Mouse (Mus musculus) urinary bladder, postnatal 4 days (tissue): ENCODE data around the gene Col4a3.

Experiments
- DNase-seq, 2 experiments: peaks; one replicate each; pipeline ENCODE4 v3.0.0; 2021 to 2022; ENCODE audit warnings: low spot score in 2 of 2

Gene Col4a3

DNA sequence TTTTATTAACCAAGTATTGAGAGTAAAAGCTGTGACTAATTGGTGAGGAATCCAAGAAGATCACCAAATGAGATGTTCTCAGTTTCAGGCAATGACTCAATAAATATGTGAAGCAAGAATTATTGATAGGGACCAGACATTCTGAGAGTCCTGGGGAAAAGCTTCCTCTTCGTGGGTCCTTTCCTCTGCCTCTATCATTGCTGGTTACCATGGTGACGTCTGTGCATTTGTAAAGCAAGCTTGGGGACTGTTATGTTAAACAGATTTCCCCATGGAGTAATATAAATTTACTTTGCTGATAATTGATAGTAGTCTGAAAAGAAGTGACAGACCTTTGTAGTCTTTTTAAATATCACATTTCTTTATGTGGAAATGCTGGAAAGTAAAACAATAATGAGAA, 76.8 kb downstream of the Col4a3 start:
- no peak for DNase-seq

DNA sequence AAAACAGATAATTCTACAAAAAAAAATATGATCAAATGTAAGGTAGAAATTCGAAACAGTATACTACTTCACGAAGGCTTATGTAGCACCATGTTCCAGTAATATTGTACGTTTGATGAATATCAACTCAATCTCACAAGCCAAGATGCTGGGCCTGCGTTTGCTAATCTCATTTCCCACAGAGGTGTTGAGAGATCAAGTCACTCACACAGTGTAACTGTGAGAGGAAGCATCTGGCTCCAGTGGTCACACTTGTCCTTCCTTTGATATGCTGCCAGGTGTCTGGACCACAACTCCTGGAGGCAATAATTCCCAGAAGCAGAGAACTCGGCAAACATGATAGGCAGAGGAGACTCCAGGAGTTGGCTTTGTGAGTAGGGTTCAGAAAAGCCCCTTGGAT, 99.6 kb downstream of the Col4a3 start:
- no peak for DNase-seq

DNA sequence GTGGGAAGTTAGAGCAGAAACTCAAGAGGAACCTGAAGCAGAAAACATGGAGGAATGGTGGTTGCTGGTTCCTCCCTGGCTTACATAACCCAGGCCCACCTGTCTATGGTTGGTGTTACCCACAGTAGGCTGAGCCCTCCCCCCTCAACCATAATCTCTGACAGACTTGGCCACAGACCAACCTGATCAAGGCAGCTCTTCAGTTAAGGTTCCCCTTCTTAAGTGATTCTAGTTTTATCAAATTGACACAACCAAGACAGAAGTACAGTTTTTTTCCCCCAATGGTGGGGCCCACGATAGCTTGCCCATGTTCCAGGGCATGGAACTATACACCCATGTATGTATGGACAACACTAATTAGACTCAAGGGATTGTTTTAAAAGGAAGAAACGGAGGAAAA, 100.1 kb downstream of the Col4a3 start:
- DNase-seq, result no peak

DNA sequence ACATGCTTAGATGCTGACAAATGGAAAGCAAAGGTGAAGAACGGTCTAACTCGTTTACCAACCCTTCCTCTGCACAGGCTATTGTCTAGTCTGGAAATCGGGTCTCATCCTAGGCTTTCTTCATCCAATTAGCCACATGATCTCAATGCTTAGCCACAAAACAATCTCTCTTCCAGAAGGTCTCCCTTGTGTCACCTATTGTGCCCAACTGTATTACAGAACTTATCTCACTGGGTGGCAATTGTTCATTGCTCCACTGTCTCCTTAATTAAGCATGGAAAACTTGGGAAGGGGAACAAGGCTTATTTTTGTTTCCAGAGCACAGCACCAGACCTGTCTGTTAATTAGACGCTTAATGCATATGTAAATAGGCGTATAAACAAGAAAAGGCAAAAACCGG, 101.2 kb downstream of the Col4a3 start:
- no peak for DNase-seq

DNA sequence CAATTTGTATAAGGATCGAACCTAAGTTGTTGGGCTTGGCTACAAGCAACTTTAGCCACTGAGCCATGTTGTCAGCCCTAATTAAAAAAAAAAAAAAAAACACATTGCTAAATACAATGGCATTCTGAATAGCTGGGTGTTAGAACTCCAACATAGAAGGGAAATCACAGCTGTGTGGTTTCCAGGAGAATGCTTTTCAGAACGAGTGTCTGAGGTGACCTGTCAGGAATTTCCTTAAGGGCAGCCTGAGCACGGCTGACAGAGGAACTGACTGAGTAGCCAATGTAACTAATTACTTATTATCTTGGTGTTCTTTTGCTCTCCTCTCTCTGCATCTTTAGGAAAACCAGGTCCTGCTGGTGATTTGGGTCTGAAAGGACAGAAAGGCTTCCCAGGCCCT, 109.2 kb downstream of the Col4a3 start:
- DNase-seq, result no peak

DNA sequence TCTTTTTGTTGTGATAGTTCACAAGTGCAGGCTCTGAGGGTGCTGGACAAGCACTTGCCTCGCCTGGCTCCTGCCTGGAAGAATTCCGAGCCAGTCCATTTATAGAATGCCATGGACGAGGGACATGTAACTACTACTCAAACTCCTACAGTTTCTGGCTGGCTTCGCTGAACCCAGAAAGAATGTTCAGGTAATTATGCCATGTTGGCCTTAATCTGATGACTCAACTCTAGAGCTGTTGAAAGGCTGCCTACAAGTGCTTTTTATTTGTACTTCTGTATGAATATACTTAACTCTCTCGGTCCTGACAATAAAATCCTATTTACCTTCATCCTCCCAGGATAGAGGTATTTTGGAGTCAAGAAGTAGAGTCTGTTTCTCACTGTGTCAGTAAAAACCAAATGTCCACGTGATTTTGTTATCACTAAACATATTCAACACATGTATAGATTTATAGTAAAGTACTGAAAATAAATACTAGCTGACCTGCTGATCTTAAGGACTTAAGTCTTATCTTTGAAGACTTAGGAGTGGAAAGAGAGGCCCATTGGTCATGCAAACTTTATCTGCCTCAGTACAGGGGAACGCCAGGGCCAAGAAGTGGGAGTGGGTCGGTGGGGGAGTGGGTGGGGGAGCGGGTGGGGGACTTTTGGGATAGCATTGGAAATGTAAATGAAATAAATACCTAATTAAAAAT, 131.2 kb downstream of the Col4a3 start:
- no peak for DNase-seq

DNA sequence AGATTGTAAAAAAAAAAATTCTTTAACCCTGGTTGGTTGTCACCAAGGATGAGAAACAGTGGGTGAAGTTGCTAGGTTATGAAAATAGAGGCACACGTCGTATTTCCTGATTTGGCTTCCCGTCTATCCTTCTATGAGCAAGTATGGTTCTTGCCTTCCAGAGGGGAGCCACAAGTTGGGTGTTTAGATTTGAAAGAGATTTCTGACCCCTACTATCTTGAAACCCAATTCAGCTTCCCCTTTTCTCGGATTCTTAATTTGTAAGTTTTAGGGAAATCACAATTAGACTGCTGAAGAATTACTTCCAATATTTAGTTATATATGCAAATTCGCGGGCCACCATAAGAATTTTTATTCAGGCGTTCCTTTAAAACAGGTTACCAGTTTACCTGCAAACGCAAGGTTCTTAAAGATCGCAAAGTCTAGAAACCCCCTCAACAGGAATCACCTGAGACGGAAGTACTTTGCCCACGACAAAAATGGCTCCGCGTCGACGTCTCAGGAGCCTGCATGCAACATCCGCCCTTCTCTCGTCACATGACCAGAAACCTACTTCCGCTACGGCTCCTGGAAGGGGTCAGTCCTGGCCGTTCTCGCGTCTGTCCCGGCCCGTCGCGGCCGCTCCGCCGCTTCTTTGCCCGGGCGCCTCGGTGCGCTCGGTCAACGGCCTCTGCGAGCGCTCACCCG, 137.8 kb downstream of the Col4a3 start, which contains the start of gene Mff:
Mff (plus strand) TSS at position 552 of the 687 bp plus-strand sequence.
- DNase-seq, result peak; percentile 87 to 92

DNA sequence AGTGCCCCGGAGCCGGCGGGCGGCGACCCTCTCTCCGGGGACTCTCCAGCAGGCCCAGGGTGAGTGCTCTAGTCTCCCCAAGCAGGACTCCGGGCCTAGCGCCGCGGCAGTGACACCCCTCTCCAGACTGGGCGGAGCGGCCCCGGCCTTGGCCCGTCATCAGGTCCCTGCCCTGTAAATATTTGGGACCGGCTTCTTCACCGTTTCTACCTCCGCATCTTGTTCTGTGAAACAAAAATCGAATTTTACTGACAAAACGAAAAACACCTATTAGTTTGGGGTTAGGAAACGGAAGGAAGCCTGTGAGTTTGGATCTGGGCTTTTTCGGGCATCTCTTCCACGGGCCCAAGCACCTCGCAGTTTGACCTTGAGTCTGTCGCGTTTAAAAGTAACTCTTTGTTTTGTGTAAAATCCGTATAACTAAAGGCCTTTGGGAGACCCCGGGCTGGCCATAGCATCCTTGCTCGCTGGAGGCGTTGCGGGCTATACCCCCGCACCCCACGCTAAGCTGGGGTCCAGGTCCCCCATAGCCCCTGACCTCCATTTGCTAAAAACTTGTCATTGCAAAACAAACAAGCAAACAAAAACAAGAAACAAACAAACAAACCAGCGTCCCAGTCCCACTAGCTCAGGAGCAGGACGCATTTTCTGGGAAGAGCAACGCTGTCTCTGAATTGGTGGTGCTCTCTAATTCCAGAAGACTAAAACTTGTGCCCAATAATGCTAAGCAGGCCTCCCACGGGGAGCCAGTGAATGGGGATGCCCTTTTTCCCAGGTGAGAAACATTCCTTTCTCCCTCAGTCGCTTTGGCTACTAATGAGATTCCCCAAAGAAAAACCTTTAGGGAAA, 138.5 kb downstream of the Col4a3 start:
- DNase-seq, result no peak

DNA sequence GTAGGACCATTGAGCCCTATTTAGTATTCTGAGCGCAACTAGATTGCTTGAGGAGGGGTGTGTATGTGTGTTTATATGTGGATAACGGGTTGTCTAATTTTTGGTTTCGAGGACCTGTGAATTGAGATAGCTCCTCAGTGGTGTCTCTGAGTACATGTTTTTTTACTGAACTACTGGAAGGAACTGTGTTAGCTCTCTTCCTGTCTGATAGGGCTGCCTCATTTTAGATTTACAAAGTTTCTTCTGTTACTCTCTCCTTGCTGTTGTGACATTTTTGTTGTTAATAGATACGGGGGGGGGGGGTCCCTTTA, 139.1 kb downstream of the Col4a3 start:
- DNase-seq, result no peak

DNA sequence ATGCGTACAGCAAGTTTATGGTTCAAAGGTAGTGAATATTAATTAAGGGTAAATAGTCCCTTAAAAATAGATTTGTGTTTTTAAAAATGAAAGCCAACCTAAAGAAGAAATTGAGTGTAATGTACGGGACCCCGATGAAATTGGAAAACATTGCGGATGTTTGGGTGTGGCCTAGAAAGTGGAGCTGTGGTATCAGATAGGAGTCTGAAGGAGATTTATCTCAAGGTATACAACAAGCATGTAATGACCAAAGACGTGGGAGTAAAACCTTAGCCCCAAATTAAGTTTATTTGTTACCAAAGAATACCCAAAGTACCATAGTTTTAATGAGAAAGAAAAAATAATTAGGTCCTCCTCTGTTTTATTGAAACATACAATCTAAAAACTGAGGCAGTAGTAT, 139.8 kb downstream of the Col4a3 start:
- no peak for DNase-seq

DNA sequence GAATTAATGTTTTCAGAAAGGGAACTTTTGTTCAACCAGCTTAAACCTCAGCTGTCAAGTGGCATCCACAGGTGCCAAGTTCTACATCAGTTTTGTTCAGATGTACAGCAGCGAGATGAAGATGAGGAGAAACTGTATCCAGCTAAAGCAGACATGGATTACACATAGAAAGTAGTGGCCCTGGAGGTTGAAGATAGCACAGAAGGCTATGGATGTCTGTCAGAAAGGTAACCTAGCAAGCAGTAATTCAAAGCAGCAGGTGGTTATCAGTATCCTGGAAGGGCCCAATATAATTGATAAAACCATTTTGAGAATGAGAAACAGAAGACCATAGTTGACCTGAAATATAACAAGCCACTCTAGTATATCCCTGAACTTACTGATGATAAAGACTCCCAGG, 146.6 kb downstream of the Col4a3 start:
- DNase-seq, result no peak

DNA sequence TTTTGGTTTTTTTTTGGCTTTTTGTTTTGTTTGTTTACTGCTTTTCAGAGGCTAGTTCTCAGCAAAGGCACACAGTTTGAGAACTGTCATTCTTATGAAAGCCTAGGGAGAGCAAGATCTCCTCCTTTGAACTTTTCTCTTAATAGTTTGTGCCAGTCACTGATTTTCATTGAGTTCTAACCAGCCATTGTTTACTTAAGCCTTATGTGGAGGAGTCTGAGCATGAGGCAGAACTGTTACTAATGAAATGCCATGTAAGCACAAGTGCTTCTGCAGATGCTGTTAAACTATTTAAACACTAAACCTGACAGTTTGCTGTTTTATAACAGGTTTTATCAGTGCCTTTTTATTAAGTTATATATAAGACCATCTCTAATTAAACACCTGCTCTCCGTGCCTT, 151.3 kb downstream of the Col4a3 start:
- DNase-seq, result no peak

DNA sequence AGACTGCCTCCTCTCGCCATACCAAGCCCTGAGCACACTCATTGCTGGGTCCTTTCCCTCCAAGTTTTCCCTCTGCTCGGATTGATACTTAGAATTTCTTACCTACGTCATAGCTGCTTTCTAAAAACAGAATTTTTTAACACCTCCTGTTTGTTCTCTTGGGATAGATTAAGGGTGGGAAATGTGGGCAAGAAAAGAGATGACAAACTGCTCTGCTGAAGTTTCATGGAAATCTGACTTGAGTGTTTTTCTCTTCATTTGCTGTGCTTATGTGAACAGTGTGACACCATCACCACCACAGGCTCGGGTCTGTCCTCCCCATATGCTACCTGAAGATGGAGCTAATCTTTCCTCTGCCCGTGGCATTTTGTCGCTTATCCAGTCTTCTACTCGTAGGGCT, 154.8 kb downstream of the Col4a3 start:
- no peak for DNase-seq

DNA sequence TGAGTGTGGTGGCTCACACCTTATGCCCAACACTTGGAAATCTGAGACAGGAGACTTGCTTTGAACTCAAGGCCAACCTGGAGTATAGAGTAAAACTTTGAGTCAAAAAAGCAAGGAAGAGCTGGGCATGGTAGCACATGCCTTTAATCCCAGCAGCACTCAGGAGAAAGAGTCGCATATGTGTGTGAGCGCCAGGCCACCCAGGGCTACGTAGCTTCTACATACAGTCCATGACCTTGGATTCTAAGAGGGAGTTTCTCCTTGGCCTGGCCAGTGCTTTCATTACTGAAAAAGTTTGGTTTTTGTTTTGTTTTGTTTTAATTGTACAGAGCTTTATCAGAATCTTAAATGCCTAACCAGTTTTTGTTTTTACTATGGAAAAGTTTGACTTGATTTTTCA, 157.2 kb downstream of the Col4a3 start:
- DNase-seq, result no peak

DNA sequence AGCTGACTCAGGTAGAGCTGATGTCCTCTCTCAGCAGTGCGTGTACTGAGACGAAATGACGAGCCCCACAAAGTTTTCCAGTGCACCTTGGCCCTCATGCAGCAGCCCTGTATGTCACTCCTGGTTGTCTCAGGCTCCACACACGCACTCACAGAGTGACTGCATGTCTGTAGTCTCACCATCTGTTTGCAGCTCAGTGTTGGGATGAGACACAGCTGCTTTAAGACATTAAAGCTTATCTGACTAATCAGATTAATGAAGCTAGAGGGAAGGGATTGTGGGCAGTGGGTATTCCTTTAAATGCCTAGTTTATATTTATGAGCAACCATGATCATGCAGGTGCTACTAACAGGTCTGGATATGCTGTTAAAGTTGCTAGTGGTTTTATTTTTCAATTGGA, 159.7 kb downstream of the Col4a3 start:
- DNase-seq, result no peak

DNA sequence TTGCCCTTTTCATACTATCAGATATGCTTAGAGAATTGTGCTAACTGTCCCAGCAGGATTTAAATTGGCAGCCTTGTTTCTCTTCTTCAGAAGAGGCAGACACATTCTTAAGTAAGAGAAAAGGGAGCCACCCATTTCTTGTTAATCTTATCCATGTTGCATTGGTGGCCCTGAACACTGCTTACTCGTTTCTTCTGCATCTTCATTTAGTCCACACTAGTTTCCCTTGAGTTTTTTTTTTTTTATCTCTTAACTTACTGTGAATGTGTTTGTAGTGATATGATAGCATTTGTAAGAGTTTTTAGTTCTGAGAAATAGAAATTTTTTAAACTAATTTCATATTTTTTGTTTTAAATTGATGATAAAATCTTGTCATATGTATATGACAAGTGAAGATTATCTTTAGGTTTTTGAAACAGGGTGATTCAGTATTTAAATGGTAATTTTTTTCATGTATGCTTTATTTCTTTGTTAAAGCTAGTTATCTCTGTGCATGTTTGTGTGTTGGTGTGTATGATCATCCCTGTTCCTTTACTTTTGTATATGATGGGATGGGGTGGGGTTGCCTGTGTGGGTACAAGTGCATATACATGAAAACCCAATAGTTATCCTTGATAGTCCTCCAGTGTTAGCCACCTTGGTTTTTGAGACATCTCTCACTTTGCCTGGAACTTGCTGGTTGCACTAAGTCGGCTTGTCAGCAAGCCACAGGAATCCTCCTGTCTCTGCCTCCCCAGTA, 161.2 kb downstream of the Col4a3 start:
- DNase-seq, result no peak

DNA sequence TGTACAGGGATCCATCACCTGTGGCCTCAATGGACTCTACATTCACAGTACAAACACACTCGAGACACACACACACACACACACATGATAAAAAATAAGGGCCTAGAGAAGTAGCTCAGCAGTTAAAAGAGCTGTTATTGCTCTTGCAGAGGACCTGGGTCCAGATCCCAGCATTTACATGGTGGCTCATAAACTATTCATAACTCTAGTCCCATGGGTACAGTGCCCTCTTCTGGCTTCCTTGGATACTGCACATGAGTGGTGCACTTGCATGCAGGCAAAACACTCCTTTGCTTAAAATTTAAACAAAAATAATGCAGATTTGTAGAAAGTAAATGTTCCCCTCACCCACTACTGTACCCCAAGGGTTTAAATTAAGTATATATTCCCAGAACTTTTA, 172.8 kb downstream of the Col4a3 start:
- no peak for DNase-seq

DNA sequence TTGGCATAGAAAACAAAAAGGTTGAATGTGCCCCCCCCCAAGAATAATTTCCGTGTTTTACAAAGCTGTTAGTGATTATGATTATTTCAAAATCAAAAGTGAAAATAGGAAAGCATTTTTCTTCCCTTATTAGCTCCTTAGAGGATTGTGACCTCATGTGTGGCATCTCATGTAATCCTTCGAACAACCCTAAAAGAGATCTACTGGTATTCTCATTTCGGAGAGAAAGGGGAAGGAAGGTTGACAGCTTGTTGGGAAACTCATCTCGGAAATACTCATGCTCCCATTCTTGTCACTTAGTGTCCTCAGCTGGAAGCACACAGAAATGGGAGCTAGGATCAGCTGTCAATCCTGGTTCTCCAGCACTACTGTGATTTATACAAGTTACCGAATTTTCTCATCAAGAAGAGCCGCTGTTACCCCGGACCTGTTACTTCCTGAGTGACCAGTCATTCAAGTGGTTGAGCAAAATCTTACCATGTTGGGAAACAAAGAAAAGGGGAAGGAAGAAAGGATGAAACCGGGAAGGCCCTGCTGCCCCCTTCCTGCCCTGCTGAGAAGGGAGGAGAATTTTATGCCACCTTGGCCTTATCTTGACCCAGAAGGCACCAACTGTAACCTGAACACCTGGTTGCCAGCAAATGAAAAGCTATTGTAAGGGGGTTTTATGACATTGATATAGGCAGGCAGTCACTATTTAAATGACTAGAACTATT, 174.9 kb downstream of the Col4a3 start:
- DNase-seq, result no peak

DNA sequence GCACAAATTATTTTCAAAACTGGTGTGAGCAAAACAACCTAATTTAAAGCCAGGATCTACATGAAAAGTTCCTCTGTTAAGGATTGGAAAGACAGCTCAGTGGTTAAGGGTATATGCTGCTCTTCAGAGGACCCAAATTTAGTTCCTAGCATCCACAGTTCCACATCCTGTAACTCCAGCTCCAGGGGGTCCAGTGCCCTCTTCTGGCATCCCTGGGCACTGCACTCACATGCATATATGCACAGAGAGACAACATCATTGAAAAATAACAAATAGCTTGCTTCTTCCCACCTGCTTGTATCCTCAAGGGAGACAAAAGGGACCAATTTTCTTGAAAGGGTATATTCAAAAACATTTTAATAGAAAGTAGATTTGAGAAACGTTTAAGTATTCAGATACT, 175.6 kb downstream of the Col4a3 start:
- no peak for DNase-seq

DNA sequence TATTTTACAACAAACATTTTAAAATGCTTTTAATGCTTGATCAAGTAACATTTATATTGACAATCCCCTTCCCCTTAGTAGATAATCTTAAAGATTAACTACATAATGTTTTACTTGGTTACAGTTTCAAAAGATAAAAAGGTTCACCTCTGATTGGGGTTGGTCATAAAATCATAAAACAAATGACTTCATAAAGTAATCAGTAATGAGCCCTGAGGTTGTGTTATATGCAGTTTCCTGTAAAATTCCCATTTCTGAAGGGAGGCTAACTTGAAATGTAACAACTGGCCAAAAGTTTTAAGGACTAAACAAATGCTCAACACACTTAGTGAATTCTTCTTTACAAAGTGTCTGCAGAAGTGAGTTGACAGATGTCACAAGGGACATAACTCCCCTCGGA, 179.5 kb downstream of the Col4a3 start:
- DNase-seq, result no peak

DNA sequence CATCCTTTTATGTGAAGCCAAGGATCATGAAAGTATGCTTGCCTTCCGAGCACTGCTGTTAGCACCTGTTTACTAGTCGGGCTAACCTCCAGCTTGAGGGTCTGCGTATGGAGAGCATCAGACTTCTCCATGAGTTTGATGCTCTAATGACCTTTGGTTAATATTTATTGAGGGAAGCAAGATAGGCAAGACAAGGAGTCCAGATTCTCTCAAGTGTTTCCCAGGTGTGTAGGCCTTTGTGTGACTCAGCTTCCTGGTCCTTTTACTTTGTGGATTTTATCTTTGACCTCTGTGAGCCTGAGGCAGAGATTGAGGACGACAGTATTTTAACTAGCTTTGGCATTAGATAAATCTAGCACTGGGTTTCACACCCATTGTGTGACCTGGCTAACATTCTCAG, 179.9 kb downstream of the Col4a3 start:
- DNase-seq, result no peak

DNA sequence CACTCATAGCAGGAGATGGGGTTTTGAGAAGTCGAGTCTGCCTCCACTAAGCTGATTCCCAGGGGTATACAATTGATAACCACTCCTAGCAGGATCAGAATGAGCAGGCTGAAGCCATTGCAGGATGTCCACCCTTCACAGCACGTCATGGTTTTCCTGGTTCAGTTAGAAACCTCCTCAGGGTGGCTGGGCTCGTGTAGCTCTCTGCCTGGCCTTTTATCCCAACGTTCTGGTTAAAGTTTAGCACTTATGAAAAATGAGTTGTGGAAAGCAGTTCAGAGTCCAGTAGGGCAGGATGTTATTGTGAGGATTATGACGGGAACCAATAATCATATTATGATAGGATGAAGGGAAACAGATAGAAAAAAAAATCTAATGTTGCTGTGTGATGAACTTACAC, 181.5 kb downstream of the Col4a3 start, which contains the start of gene Tm4sf20:
Tm4sf20 (minus strand) TSS at position 193 of the 400 bp plus-strand sequence.
- no peak for DNase-seq
